In genomic region chr13:55212011-55212360, GRCm38 (mm10) we compare ENCODE assay signal across 8 mouse cellular contexts. TPM values are rescaled to one million over a fixed set of nuclear protein-coding genes. Genes with fewer than 3 reads are reported as not detected.
A peak's percentile ranks its signal among the peaks of the same experiment; 100 is the strongest.
DNase-seq lines count a peak whose midpoint lies in the region; ATAC-seq lines count a peak whose summit lies in the region.

No protein-coding gene starts in this region.

- H3K9ac ChIP-seq in heart, embryonic 11.5 days (ENCODE audit: low read depth, low read length): peak overlapping the region; percentile 96
- H3K9ac ChIP-seq in kidney, embryonic 15.5 days: peak overlapping the region; percentile 96

- peak overlapping the region; percentile 80 for H3K4me2 ChIP-seq in heart, embryonic 11.5 days
- peak overlapping the region; percentile 85 for H3K4me2 ChIP-seq in kidney, embryonic 15.5 days

- WGBS in heart, embryonic 11.5 days (ENCODE audit: insufficient replicate concordance): 4% methylated on average over 5 of the region's 32 CpGs
- WGBS in kidney, embryonic 15.5 days: 0% methylated on average over 6 of the region's 32 CpGs

- H3K4me3 ChIP-seq in heart, embryonic 11.5 days (ENCODE audit: low read depth, low read length): peak overlapping the region; percentile 78
- peak overlapping the region; percentile 80 for H3K4me3 ChIP-seq in kidney, embryonic 15.5 days (replicated peaks)

- peaks cover 39% of the 10 kb centered on the region for H3K4me1 ChIP-seq in heart, embryonic 11.5 days (ENCODE audit: control insufficient read depth, insufficient read depth, low read length)
- peaks cover 61% of the 10 kb centered on the region for H3K4me1 ChIP-seq in kidney, embryonic 15.5 days

- peaks cover 21% of the 10 kb centered on the region for H3K36me3 ChIP-seq in heart, embryonic 11.5 days (ENCODE audit: control insufficient read depth, insufficient read depth, low read length)
- H3K36me3 ChIP-seq in kidney, embryonic 15.5 days: peaks cover 31% of the 10 kb centered on the region

- peak overlapping the region; percentile 99 for H3K27ac ChIP-seq in heart, embryonic 11.5 days (ENCODE audit: low read depth, low read length)
- peak overlapping the region; percentile 98 for H3K27ac ChIP-seq in kidney, embryonic 15.5 days

- ATAC-seq in heart, embryonic 11.5 days (replicated peaks; ENCODE audit: insufficient number of reproducible peaks, low FRiP score, low TSS enrichment): peak; percentile 43
- peak; percentile 54 for ATAC-seq in kidney, embryonic 15.5 days (replicated peaks; ENCODE audit: low FRiP score)
- ATAC-seq in megakaryocyte, adult 5-6 weeks (ENCODE audit: poor library complexity, severe bottlenecking): peak; percentile 37

- no peaks in the 10 kb centered on the region for H3K27me3 ChIP-seq in heart, embryonic 11.5 days (ENCODE audit: control insufficient read depth, insufficient read depth, low read length)
- H3K27me3 ChIP-seq in kidney, embryonic 15.5 days: no peaks in the 10 kb centered on the region

- DNase-seq in left cerebral cortex, adult 18-20 months (ENCODE audit: low spot score in 2 of 2): peak; percentile 35 to 66
- no peak for DNase-seq in left cerebral cortex, adult 9 months (ENCODE audit: low spot score in 2 of 2)
- DNase-seq in adrenal gland, postnatal 36 days: peak; percentile 59 to 77
- DNase-seq in spleen, postnatal 14 days (ENCODE audit: low spot score in 2 of 2): peak; percentile 24 to 38
- no peak for DNase-seq in embryo, embryonic 9.5 days (ENCODE audit: extremely low spot score)

- H3K9me3 ChIP-seq in heart, embryonic 11.5 days (replicated peaks; ENCODE audit: control insufficient read depth, low read length): no peaks in the 10 kb centered on the region
- H3K9me3 ChIP-seq in kidney, embryonic 15.5 days (replicated peaks): no peaks in the 10 kb centered on the region

RNA-seq across cellular contexts. Expression of gene Nsd1, which starts 2.4 kb away (rescaled TPM):
- 100 to 1,000 TPM; 109 to 115 TPM for total RNA-seq in left cerebral cortex, adult 18-20 months (2021)
- total RNA-seq in adrenal gland, postnatal 36 days (2021): 100 to 1,000 TPM; 103 to 115 TPM
- 41.8 and 72.1 TPM in 2 replicates for polyA plus RNA-seq in heart, embryonic 11.5 days (2014; fragmentation: Nextera tagmentation; extraction: Ambion mirVana)
- 65.1 and 66.9 TPM in 2 replicates for polyA plus RNA-seq in kidney, embryonic 15.5 days (2015; fragmentation: Nextera tagmentation; extraction: Ambion mirVana)
- total RNA-seq in megakaryocyte, adult 5-6 weeks (2015): 68.2 TPM in 2 replicates
- 71.6 and 83.6 TPM in 2 replicates for total RNA-seq in megakaryocyte, adult 5-6 weeks (2017)

RNA-seq across cellular contexts. Expression of gene Fgfr4, which starts 59.5 kb away (rescaled TPM):
- total RNA-seq in left cerebral cortex, adult 18-20 months (2021): under 1 TPM; 0.21 to 0.40 TPM
- 10 to 100 TPM; 35.9 to 61.1 TPM for total RNA-seq in adrenal gland, postnatal 36 days (2021)
- polyA plus RNA-seq in heart, embryonic 11.5 days (2014; fragmentation: Nextera tagmentation; extraction: Ambion mirVana): 0.56 and 0.64 TPM in 2 replicates
- 16.4 and 19.8 TPM in 2 replicates for polyA plus RNA-seq in kidney, embryonic 15.5 days (2015; fragmentation: Nextera tagmentation; extraction: Ambion mirVana)
- not detected in 2 replicates for total RNA-seq in megakaryocyte, adult 5-6 weeks (2015)
- total RNA-seq in megakaryocyte, adult 5-6 weeks (2017): not detected in 2 replicates

Comparison
In these comparisons a context has a peak if more than half of its experiments do, and no peak if none do; other contexts are left out.
1. DNase-seq: peak in left cerebral cortex, adult 18-20 months (2 of 2), adrenal gland, postnatal 36 days (2 of 2) and spleen, postnatal 14 days (2 of 2); none in left cerebral cortex, adult 9 months (0 of 2) and embryo, embryonic 9.5 days (single experiment).
2. RNA of gene Fgfr4, which starts 59.5 kb away (total RNA-seq): 35.9 to 61.1 TPM in adrenal gland, postnatal 36 days; 0.21 to 0.40 TPM in left cerebral cortex, adult 18-20 months and not detected in megakaryocyte, adult 5-6 weeks; every median in the first group is over 10 times any median in the second.
3. Peak in every context shown above with its lines, with median percentiles within 50 percentile points of each other: ATAC-seq.